Mouse (Mus musculus) gastrocnemius, postnatal 14 days (tissue): ENCODE data around the gene Aicda. TPM values are rescaled to one million over a fixed set of nuclear protein-coding genes. Genes with fewer than 3 reads are reported as not detected.

Experiments
- DNase-seq: peaks from one replicate; pipeline ENCODE4 v3.0.0; 2021; ENCODE audit warnings: mixed read lengths
- intact Hi-C: fragments of 180-260 bp; cut with DNase I; formaldehyde crosslinking; loops from one replicate; pipeline ENCODE4 v1.15.1; 2025; ENCODE audit warnings: low total_unique reads
- total RNA-seq, 2 experiments: library from RNA; stranded (reverse); gene quantifications; 2 replicates each; pipeline ENCODE4 v1.2.3; 2021

Gene Aicda
- total RNA-seq, 2 experiments from 2014 or later: not detected

DNA sequence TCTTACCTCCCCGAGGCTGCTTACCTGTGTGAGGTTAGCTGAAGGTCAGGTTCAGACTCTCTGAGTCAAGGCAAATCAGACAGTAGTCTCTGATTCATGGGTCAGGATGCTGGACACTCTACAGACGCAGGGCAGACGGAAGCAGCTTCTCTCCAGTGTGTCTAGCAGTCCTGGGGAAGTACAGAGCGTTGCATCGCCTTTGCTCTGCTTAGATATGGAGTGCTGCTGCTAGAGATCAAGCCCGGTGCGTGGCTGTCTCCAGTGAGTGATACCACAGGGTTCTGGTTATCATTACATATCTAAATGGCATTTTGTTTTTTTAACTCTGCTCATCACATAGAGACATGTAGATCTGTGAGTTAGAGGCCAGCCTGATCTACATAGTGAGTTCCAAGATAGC, 43.0 kb downstream of the Aicda start:
- DNase-seq: no peak
- intact Hi-C loops: no loop called here

DNA sequence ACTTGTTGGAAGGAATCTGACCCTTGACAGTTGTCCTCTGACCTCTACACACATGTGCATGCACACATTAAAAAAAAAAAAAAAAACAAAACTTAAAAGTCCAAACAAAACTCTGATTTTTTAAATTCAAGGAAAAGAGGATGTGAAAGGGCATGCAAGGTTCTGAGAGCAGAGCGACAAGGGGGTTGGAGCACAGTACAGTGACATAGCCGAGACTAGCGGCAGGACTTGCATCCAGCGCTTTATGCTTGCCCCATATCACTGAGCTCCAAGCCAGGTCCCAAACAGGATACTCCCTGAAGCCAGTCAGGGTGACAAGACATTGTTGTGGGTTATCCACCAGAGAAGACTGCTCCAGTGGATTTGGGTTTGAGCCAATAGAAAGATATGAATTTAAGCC, 44.4 kb downstream of the Aicda start:
- intact Hi-C loops: no loop called here
- no peak for DNase-seq

DNA sequence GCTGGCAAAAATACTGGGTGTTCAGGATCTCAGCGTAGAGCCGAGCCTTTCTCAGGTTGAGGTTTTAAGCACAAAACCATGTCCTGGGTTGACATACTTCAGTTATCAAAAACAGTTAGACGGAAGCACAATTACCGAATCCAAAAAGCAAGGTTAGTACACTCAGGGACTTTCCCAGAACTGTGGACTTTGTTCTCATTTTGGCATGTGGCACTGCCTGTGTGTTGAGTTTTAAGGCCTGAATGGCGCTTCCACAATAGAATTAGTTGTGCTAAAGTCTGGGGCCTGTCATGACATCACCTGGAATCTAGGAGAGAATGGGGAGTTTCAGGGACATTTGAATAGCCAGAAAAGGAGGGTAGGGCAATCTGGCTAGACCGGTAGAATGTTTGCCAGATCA, 44.8 kb downstream of the Aicda start:
- intact Hi-C loops: no loop called here
- DNase-seq: no peak

DNA sequence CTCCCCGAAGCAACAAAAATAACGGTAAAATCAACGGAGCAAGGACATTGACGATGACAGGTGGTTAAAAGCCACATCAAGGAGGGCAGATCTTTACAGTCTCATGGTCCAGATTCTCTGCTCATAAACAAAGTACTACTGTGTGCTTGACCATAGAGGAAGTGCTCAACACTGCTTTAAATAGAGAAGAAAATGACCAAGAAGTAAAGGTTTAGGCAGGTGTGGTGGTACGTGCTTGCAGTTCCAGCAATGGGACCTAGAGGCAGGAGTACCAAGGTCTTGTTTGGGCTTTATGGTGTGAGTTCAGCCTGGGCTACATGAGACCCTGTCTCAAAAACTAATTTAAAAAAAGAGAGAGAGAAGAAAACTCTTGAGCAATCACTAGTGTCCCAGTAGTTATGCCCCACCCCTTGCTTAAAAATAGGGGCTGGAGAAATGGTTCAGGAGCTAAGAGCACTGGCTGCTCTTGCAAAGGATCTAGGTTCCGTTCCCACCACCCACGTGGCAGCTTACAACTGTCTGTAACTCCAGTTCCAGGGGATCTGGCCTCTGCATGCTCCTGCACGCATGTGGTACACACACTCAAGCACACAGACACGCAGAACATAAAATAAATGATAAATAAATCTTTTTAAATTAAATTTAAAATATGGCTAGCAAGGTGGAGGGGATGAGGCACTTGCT, 45.6 kb downstream of the Aicda start:
- intact Hi-C loops: no loop called here
- DNase-seq: no peak

DNA sequence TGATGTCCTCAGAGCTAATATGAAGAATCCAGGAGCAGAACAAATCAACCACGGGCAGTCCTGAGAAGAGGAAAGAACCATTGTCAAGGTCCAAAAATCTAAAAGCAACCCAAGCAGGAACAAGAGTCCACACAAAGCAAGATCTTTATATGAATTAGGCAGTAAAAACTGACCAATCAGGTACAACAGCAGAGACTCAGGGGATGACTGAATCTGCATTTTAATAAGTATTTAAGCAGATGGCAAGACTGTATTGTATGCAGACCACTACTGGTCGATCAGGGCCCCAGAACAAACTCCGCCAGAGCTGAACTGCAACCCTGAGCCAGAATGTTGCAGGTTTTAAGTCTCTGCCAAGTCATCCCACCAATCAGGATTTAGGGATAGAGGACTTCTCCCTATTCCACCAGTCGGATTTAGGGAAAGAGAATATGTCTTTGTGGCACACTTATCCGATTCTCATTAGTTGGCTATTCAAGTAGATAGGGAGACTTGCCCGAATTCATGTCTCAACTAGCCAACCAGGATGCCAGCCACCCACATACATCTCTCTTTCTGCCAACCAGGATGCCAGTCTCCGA, 46.6 kb downstream of the Aicda start:
- intact Hi-C loops: no loop called here
- DNase-seq: no peak

DNA sequence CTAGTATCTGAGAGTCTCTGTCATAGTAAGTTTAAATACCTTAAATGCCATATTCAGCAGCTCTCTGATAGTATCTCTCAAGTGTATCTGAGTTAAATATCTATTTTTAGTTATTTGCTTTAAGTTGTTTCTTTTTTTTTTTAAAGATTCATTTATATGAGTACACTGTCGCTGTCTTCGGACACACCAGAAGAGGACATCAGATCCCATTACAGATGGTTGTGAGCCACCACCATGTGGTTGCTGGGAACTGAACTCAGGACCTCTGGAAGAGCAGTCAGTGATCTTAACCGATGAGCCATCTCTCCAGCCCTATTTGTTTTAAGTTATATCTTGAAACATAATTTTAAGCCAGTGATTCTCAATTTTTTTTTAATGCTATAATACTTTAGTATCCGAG, 47.4 kb downstream of the Aicda start:
- intact Hi-C loops: no loop called here
- DNase-seq: no peak

DNA sequence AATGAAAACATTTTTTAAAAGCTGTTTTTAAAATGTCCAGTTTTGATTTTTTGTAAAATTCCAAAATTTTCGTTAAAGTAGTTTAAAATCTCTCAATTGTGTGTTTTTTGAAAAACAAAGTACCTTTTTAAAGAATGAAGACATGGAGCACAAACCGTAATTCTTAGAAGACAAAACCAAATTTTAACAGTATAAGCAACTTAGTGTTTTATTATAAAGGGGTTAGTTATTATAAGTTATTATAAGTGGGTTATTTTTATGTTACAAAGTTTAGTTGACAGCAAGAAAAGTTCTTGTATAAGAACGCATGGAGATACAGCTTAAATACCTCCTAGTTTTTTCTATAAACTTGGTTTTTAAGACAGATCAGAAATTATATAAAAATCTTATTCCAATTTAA, 48.0 kb downstream of the Aicda start:
- intact Hi-C loops: no loop called here
- DNase-seq: no peak

DNA sequence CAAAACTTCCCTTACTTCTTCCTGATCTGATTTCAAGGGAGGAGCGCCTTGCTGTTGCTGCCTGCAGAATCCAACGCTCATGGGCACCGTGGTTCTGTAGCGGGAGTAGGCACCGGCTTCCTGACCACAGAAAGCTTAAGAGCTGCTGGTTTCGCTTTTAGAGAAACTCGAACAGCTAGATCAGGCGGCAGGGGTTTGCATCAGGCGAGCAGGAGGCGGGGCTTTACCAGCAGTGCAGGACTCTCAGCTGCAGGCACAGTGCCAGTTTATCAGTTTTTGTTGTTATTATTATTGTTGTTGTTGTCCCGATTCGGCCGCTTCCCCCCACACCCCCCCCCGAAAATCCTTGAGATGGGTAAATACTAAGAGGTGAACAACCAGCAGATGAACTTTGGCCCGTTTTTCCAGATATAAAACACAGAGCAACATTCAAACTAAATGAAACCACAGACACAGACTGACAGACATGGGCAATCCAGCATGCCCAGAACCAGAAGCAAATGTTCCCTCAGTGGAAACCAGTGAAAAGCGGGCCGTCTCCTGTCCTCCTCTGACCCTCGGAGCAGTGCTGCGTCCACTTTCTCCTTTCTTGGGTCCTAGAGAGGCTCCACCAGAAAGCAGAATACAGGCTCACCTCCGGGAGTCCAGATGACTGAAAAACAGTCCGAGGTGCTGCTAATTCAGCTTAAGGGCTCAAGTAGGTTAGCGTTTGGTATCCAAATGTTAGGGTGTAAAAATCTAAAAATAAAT, 48.8 kb downstream of the Aicda start, which contains the start of gene Apobec1:
Gene Apobec1 (minus strand): TSS at position 203 of the 750 bp plus-strand sequence.
- peak; percentile 76 for DNase-seq
- intact Hi-C loops: no loop called here

DNA sequence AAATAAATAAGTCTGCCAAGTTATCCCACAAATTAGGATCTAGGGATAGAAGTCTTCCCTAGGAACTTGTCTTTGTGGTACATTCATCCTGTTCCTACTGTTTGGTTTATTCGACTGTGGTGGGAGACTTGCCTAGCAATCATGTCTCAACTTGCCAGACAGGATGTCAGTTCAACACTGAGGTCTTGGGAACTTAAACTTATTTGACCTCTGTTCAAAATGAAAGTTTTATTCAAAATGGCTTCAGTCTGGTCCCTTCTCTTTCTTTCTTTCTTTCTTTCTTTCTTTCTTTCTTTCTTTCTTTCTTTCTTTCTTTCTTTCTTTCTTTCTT, 49.4 kb downstream of the Aicda start:
- intact Hi-C loops: no loop called here

DNA sequence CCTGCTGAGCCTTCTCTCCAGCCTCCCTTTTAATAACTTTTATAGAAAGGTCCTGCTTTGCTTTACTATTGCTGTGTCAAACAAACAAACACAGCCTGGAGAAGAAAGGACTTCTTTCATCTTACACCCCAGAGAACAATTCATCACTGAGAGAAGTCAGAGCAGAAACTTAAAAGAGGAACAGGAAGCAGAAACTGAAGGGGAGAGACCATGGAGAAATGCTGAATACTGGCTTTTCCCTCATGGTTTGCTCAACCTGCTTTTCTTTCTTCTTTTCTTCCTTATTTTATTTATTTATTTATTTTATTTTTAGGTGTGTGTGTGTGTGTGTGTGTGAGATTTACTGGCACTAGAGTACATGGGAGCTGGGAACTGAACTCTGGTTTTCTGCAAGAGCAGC, 50.7 kb downstream of the Aicda start:
- intact Hi-C loops: no loop called here

More for the DNA sequence above, 49.4 kb downstream of the Aicda start:
- no peak for DNase-seq

DNA sequence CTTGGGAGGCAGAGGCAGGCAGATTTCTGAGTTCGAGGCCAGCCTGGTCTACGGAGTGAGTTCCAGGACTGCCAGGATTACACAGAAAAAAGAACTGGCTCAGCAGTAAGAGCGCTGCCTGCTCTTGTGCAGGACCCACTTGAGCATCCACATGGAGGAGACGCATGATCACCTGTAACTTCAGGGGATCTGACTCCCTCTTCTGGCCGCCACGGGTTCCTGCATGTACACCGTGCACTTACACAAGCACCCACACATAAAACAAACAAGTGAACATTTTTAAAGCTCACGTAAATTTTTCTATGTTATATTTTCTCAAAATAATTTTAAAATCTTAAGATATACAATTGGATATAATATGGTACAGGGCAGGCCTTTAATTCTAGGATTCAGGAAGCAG, 51.9 kb downstream of the Aicda start:
- no peak for DNase-seq

More for the DNA sequence above, 50.7 kb downstream of the Aicda start:
- DNase-seq: no peak

DNA sequence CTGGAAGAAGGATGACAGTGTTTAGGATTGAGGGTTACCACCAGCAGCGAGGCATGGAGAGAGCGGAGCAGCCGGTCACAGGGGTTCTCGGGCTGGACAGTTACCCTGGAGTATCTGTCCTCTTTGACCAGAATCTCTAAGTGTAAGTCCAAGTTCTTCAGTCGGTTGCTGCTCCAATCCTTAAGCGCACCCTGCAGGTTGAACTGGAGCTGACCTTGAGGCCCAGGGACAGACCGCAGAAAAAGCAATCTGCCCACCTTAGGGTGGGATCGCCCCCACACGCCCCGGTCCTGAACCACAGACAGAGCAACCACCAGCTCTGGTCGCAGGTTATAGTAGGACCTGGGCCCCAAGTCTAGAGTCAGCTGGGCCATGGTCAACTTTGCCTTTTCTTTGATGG, 53.1 kb downstream of the Aicda start:
- DNase-seq: no peak
- intact Hi-C loops: no loop called here

More for the DNA sequence above, 51.9 kb downstream of the Aicda start:
- intact Hi-C loops: no loop called here

DNA sequence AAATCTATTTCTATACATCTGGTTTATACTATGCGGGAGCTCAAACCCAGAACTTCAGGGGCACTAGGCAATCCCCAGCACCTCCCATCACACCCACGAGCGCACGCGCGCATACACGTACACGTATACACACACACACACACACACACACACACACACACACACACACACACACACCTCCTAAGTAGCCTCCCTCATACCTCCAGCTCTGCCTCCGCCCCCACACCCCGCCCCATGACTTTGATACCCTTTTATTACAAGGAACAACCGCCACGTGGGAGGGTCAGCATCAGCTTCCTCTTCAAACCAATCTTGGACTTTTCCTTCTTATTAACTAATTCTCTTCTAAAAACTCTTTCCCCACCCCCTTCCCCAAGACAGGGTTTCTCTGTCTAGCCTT, 54.1 kb downstream of the Aicda start:
- no peak for DNase-seq
- intact Hi-C loops: no loop called here

DNA sequence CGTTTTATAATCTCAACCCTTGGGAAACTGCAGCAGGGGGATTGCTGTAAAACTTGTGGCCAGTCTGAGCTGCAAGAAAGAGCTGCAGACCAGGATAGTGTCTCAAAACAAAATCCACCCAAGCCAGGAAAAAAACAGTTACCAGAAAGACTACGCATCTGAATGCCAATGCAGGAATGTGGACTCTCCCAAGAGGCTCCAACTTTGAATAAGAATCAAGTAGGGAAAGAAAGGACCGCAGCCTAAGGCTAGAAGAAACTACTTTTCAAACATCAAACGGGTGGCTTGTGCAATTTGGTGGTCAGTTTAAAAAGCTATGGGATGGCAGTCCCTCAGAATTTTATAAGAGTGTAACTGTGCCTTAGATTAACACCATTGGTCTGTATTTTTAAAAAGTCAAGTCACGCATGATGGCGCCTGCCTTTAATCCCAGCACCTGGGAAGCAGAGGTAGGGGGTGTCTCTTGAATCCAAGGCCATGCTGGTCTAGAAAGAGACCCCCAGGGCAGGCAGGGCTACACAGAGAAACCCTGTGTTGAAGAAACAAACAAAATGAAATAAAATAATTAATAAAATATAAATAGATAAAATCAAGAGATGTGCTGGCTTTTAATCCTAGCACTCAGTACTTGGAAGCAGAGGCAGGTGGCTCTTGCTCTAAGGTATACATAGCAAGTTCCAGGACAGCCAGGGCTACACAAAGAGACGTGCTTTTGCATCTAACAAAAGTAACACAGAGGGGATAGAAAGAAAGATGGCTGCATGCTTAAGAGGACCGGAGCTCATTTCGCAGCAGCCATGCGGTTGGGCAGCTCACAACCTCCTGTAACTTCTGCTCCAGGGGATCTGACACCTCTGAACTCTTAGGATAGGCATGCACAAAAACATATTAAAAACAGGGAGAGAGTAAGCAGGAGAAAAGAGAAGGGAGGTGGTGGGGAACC, 55.1 kb downstream of the Aicda start:
- DNase-seq: no peak
- intact Hi-C loops: no loop called here

DNA sequence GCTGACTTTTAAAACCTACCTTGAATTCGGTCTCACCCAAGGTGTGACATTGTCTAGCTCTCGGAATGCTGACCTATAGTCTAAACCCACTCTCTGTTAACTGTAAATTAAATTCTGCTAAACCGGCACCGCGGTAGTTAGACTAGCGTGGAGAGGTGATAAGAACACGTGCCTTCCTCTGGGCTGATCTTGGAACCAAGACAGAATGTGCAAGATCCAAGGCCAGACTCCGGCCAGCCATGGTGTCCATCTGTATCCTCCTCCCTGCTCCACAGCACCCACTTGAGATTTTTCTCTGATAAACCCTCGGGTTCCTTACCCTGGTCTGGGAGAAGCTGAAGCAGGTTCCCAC, 55.8 kb downstream of the Aicda start:
- intact Hi-C loops: no loop called here
- no peak for DNase-seq

DNA sequence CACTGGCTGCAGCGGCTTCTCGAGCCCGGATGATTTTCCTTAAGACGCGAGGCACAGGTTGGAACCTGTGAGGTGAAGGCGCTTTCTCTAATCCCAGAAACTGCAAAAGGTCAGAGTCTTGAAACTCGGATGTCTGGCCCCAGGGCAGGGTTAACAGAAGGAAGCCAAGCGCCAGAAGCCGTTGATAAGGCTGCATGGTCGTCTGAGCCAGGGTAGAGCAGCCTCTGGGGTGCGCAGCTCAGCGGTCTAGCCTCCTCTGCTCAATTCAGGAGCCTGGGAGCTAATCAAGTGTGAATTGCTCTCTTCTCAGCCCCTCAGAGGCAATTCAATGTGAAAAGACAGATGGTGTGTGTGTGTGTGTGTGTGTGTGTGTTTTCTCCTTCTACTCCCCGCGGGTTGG, 56.2 kb downstream of the Aicda start, which contains the start of gene Gdf3:
Gene Gdf3 (minus strand): TSS at position 317 of the 400 bp plus-strand sequence.
- no peak for DNase-seq
- intact Hi-C loops: no loop called here

DNA sequence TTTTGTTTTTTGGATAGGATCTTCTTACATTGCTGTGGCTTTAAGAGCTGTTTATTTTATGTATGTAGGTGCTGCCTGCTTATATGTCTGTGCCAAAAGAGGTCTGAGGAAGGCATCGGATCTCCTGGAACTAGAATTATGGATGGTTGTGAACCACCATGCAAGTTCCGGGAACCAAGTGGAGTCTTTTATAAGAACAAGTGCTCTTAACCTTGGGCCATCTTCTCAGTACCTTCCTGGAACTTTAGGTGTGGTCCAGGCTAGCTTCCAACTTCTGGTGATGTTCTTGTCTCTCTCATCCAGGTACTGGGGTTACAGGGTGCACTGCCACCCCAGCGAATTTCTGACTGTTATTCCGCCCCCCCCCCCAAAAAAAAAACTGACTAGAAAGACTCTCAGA, 58.8 kb downstream of the Aicda start:
- intact Hi-C loops: no loop called here
- DNase-seq: no peak
